In the genomic region with DNA sequence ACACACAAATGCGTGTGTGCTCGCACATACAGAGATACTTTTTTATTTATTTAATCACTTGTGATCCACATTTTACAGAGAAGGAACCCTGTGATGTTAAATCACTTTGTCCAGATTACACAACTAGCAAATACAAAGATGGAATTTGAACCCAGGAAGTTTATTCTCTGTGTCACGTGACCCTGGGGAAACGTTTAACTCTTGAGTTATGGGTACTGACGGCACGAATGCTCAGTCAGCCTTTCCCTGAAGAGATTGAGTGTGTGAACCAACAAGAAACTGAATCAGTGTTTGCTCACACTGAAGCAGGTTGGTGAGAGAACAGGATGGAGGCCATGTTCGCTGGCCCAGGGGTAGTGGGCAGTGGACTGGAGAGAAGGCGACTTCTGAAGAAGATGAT, we compare ENCODE assay signal across 19 mouse cellular contexts. TPM values are rescaled to one million over a fixed set of nuclear protein-coding genes. Genes with fewer than 3 reads are reported as not detected.
DNase-seq lines count a peak whose midpoint lies in the region; ATAC-seq and TF ChIP-seq lines count a peak whose summit lies in the region.
"Had no signal": no experiment of that assay in that cellular context is flagged by ENCODE, and none has a peak within 500 bp of the region (broad histone marks: within the 10 kb centered on the region; RNA-seq: fewer than 3 reads in every experiment).

No protein-coding gene starts in this region.

- no peak for TF ChIP-seq CTCF in kidney, postnatal 0 days (IDR thresholded peaks at IDR 0.05; ENCODE audit: low read depth)

- no peak overlapping the region for H3K4me3 ChIP-seq in kidney, postnatal 0 days (replicated peaks; ENCODE audit: low read depth, low read length)
- no peak overlapping the region for H3K4me3 ChIP-seq in kidney, embryonic 16.5 days (ENCODE audit: low read length)
- H3K4me3 ChIP-seq in liver, embryonic 16.5 days (ENCODE audit: low read depth, low read length): no peak overlapping the region
- H3K4me3 ChIP-seq: embryonic facial prominence, embryonic 12.5 days; forebrain, embryonic 12.5 days; limb, embryonic 10.5 days; midbrain, embryonic 10.5 days; neural tube, embryonic 15.5 days had no signal

- H3K27ac ChIP-seq in kidney, postnatal 0 days: no peak overlapping the region
- no peak overlapping the region for H3K27ac ChIP-seq in kidney, embryonic 16.5 days (ENCODE audit: low read length)
- peak overlapping the region; percentile 58 for H3K27ac ChIP-seq in liver, embryonic 16.5 days (ENCODE audit: low read length)
- H3K27ac ChIP-seq: embryonic facial prominence, embryonic 12.5 days; forebrain, embryonic 12.5 days; hindbrain, postnatal 0 days; limb, embryonic 10.5 days; midbrain, embryonic 10.5 days; neural tube, embryonic 15.5 days had no signal

- H3K27me3 ChIP-seq in kidney, postnatal 0 days (ENCODE audit: insufficient read depth, low read length): no peaks in the 10 kb centered on the region
- no peaks in the 10 kb centered on the region for H3K27me3 ChIP-seq in kidney, embryonic 16.5 days (ENCODE audit: insufficient read depth, low read length)
- no peaks in the 10 kb centered on the region for H3K27me3 ChIP-seq in liver, embryonic 16.5 days (ENCODE audit: control insufficient read depth, insufficient read depth, low read depth, low read length)
- H3K27me3 ChIP-seq: embryonic facial prominence, embryonic 12.5 days; neural tube, embryonic 15.5 days had no signal

- DNase-seq in kidney, postnatal 0 days (ENCODE audit: low spot score): no peak
- peak; percentile 87 for DNase-seq in large intestine, adult 2 months (ENCODE audit: low read depth, low spot score)
- no peak for DNase-seq in Muller cell, postnatal 12 days (ENCODE audit: inconsistent ontology term)
- no peak for DNase-seq in left cerebral cortex, postnatal 14 days (ENCODE audit: low spot score in 2 of 2)
- no peak for DNase-seq in frontal cortex, postnatal 14 days (ENCODE audit: low spot score in 2 of 2)
- DNase-seq: adrenal gland, adult 8-10 months; layer of hippocampus, adult 9-11 months had no signal

- no peak overlapping the region for H3K4me2 ChIP-seq in kidney, postnatal 0 days (ENCODE audit: low read length)
- no peak overlapping the region for H3K4me2 ChIP-seq in kidney, embryonic 16.5 days (replicated peaks; ENCODE audit: low read depth, low read length)
- no peak overlapping the region for H3K4me2 ChIP-seq in liver, embryonic 16.5 days (ENCODE audit: low read depth, low read length)
- H3K4me2 ChIP-seq: embryonic facial prominence, embryonic 12.5 days; forebrain, embryonic 12.5 days; heart, embryonic 11.5 days; neural tube, embryonic 15.5 days had no signal

- H3K9ac ChIP-seq in kidney, postnatal 0 days (ENCODE audit: low read depth, low read length): no peak overlapping the region
- no peak overlapping the region for H3K9ac ChIP-seq in kidney, embryonic 16.5 days (replicated peaks; ENCODE audit: low read length)
- no peak overlapping the region for H3K9ac ChIP-seq in liver, embryonic 16.5 days (ENCODE audit: low read depth, low read length)
- H3K9ac ChIP-seq: embryonic facial prominence, embryonic 12.5 days; forebrain, embryonic 12.5 days; neural tube, embryonic 15.5 days had no signal

- peak; percentile 26; the same call in 1 of the 2 replicates for ATAC-seq in kidney, postnatal 0 days (replicated peaks; ENCODE audit: low FRiP score, low read depth)
- no peak for ATAC-seq in kidney, embryonic 16.5 days (ENCODE audit: low FRiP score, low TSS enrichment)
- ATAC-seq in liver, embryonic 16.5 days (ENCODE audit: low read depth): peak; percentile 55
- ATAC-seq: activated CD4-positive, CD25-positive, alpha-beta regulatory T cell, adult 4 months; hindbrain, postnatal 0 days; midbrain, embryonic 16.5 days had no signal

- no peaks in the 10 kb centered on the region for H3K9me3 ChIP-seq in kidney, postnatal 0 days (replicated peaks; ENCODE audit: low read length)
- no peaks in the 10 kb centered on the region for H3K9me3 ChIP-seq in kidney, embryonic 16.5 days (ENCODE audit: low read length)
- no peaks in the 10 kb centered on the region for H3K9me3 ChIP-seq in liver, embryonic 16.5 days (replicated peaks; ENCODE audit: control insufficient read depth, low read length)
- H3K9me3 ChIP-seq: embryonic facial prominence, embryonic 12.5 days; forebrain, embryonic 12.5 days; G1E; limb, embryonic 10.5 days; midbrain, embryonic 10.5 days; neural tube, embryonic 15.5 days had no signal

- H3K36me3 ChIP-seq in kidney, postnatal 0 days (ENCODE audit: insufficient read depth, low read length): no peaks in the 10 kb centered on the region
- no peaks in the 10 kb centered on the region for H3K36me3 ChIP-seq in kidney, embryonic 16.5 days (ENCODE audit: insufficient read depth, low read length)
- H3K36me3 ChIP-seq in liver, embryonic 16.5 days (ENCODE audit: control insufficient read depth, insufficient read depth): no peaks in the 10 kb centered on the region
- H3K36me3 ChIP-seq: embryonic facial prominence, embryonic 12.5 days; forebrain, embryonic 12.5 days; G1E; limb, embryonic 10.5 days; midbrain, embryonic 10.5 days; neural tube, embryonic 15.5 days had no signal

- 44% methylated on average over 8 of the region's 8 CpGs for WGBS in kidney, postnatal 0 days
- 44% methylated on average over 8 of the region's 8 CpGs for WGBS in kidney, embryonic 16.5 days
- 30% methylated on average over 8 of the region's 8 CpGs for WGBS in large intestine, adult 2 months
- 44% methylated on average over 8 of the region's 8 CpGs for WGBS in liver, embryonic 16.5 days (ENCODE audit: insufficient replicate concordance)

- peaks cover 15% of the 10 kb centered on the region for H3K4me1 ChIP-seq in kidney, postnatal 0 days (replicated peaks; ENCODE audit: insufficient read depth, low read length)
- H3K4me1 ChIP-seq in kidney, embryonic 16.5 days (ENCODE audit: insufficient read depth, low read length): peaks cover 14% of the 10 kb centered on the region
- peaks cover 2% of the 10 kb centered on the region for H3K4me1 ChIP-seq in liver, embryonic 16.5 days (ENCODE audit: control insufficient read depth, low read depth, low read length)

- intact Hi-C loops in left cerebral cortex, postnatal 14 days (cut with DNase I): no loop called here

RNA-seq across cellular contexts. Expression of a gene that starts 39.1 kb away (rescaled TPM):
- 446 and 479 TPM in 2 replicates for polyA plus RNA-seq in kidney, postnatal 0 days (2015; fragmentation: Nextera tagmentation; extraction: Ambion mirVana)
- polyA plus RNA-seq in kidney, embryonic 16.5 days (2015; fragmentation: Nextera tagmentation; extraction: Ambion mirVana): 327 and 343 TPM in 2 replicates
- 140 and 163 TPM in 2 replicates for polyA plus RNA-seq in large intestine, adult 2 months (2012; rRNA removed)
- 71.2 and 72.0 TPM in 2 replicates for polyA plus RNA-seq in liver, embryonic 16.5 days (2015; fragmentation: Nextera tagmentation; extraction: Ambion mirVana)
- total RNA-seq in left cerebral cortex, postnatal 14 days (2021): 100 to 1,000 TPM; 179 to 188 TPM
